Mouse (Mus musculus) megakaryocyte, embryonic 14.5 days (primary cell): ENCODE results near the gene Gm10762.

Experiments used
- FLI1 ChIP-seq: IDR thresholded peaks from 2 replicates; pipeline ENCODE4 v1.6.1; 2012; ENCODE audit warnings: low read length, inconsistent platforms, mixed read lengths
- GATA1 ChIP-seq: IDR thresholded peaks from 3 replicates; pipeline ENCODE4 v1.6.1; 2012; ENCODE audit warnings: mixed read lengths, low read length, inconsistent platforms, borderline replicate concordance

DNA sequence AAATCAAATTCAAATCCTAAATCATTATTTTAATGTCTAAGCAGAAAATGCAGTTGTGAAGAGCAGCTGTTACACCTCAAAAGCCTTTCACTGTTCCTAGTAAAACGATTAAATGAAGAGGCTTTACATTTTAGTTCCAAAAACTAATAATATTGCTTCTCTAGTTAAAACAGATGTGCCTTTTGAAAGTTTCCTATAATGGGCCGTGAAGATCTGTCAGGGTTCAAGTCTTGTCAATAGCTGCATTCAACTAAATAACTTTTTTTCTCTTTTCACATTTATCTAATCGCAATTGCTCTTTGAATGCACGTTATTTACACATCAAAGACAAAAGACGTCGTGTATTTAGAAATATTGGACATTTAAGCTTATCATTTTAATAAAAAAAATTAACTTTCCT, 1.3 kb downstream of the Gm10762 start:
- no peak for TF ChIP-seq GATA1
- no peak for TF ChIP-seq FLI1
